Mouse (Mus musculus) mesoderm, embryonic 11.5 days (tissue): ENCODE data around the gene Slc30a1.
A peak's percentile ranks its signal among the peaks of the same experiment; 100 is the strongest.

Experiments used
- DNase-seq: peaks from one replicate; pipeline ENCODE4 v3.0.0-alpha.2; 2012; ENCODE audit warnings: low read depth, low spot score

Gene Slc30a1

DNA sequence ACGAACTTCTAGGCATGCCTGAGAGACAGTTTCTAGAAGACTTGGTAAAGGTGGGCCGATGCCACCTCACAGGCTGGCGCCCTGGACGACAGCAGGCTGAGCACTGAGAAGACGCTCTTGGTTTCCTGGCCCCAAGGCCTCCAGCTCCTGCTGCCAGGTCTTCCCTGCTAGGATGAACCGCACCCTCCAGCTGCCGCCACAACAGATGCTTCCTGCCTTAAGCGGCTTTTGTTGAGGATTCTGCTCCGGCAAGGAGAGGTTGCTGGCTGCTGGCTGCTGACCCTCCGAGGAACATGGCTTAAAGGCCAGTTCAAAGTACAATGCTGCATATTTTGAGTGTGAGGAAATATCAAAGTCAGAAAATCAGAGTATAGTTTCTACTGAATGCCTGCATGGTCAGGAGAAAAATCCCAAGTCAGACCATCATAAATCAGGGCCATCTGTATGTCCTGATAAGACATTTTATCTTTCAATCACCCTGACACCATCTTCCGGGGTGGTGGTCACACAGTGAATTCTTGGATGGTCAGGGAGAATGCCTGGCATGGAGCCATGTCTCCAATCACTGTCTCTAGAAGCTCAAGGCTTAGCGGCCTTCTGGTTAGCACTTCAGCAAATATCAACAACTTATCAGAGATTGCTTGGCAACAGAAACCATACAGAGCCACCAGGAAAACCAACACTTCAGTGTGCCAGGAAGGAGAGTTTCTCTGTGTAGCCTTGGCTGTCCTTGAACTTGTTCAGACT is 9.6 kb upstream of the Slc30a1 start:
- DNase-seq = peak; percentile 12

DNA sequence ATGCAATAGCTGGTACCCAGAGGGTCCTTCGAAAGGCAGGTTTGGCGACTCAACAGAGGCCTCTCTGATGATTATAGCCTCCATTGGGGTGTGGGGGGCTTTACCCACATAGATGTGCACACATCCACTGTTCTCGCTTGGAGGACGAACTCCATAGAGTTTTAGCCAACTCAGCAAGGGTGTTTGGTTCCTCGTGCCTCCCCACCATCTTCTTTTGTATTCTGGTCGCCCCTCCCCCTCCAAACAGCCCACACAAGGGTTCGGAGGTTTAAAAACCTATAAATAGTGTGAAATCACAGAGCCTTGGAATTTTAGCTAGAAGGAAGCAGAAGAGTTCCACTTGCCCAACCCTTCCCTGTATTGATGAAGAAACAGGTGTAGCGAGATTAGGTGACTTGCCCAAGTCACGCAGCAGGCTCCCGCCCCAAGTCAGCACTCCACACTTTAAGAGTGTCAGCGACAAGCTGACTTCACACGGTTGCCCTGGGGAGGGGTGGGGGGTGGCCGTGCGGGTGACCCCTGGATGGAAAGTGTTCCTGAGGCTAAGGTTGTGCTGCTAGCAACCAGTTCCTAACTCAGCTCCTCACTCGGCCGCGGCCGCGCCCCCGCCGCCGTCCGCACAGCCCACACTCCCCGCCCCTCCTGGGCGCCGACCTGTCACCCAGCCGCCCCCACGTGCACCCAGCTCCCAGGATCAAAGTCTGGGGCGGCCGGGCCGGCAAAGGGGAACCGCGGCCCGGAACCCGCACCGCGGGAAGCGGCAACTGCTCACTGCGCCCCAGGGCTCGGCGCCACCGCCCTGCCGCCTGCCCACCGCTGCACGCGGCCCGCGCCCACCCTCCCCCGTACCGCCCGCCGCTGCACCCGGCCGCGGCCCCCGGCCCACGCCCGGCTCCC is 682 bp upstream of the Slc30a1 start:
- DNase-seq = no peak

- peak; percentile 86 for DNase-seq
Observed at GRCm38 (mm10) chr1:191907431-191907810, 854 bp downstream of the Slc30a1 start.

DNA sequence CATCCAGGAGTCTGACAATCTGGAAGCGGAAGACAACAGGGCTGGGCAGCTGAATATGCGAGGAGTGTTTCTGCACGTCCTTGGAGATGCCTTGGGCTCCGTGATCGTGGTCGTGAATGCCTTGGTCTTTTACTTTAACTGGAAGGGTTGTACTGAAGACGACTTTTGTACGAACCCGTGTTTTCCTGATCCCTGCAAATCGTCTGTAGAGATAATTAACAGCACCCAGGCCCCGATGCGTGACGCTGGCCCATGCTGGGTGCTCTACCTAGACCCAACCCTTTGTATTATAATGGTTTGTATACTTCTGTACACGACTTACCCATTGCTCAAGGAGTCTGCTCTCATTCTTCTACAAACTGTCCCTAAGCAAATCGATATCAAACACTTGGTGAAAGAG is 2.3 kb downstream of the Slc30a1 start:
- no peak for DNase-seq

DNA sequence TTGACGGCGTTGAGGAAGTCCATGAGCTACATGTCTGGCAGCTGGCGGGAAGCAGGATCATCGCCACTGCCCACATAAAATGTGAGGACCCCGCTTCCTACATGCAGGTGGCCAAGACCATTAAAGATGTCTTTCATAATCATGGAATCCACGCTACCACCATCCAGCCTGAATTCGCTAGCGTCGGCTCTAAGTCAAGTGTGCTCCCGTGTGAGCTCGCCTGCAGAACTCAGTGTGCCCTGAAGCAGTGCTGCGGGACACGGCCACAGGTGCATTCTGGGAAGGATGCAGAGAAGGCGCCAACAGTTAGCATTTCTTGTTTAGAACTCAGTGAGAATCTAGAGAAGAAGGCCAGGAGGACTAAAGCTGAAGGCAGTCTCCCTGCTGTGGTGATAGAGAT is 2.7 kb downstream of the Slc30a1 start:
- DNase-seq = no peak

GRCm38 (mm10) chr1:191910646-191911045 is 4.1 kb downstream of the Slc30a1 start:
- DNase-seq = no peak

- DNase-seq = no peak
Observed at GRCm38 (mm10) chr1:191911067-191911668, 4.6 kb downstream of the Slc30a1 start.

DNA sequence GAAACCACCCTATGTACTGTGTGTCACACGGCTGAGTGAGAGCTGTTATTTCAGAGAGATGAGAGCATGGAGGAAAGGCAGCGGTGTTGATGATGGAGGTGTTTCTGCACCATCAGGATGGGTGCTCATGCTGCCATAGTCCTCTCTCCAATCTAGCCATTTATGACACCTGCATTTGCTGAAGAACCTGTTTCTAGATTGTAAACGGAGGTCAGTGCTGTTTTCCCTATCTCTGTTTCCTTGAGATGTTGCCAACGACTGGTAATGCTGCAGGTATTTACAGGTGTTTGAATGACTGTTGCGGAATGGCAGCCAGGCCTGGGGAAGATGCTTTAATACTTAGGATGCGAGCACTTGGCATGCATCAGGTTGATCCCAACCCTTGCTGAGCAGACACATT is 8.1 kb downstream of the Slc30a1 start:
- no peak for DNase-seq

- no peak for DNase-seq
Observed at GRCm38 (mm10) chr1:191915586-191915985, 9.0 kb downstream of the Slc30a1 start.

DNA sequence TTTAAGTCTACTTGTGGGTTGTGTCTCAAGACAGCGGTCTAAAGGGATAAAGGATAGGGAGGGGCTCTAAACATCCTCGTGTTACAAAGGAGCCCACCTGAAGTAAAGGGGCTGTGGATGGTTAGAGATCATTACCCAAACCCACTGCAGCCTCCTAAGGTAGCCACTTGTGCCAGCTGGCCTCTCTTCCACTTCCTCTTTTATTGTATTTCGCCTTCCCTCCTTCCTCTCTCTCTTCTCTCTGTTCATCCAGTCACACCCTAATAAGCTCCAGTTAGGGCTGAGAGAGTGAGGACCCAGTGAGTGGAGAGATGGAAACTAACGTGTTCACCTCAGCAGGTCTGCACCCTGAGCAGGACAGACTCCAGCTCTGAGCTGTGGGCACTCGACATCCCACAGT is 10.3 kb downstream of the Slc30a1 start:
- no peak for DNase-seq

GRCm38 (mm10) chr1:191919336-191919735 is 12.8 kb downstream of the Slc30a1 start:
- DNase-seq = no peak

DNA sequence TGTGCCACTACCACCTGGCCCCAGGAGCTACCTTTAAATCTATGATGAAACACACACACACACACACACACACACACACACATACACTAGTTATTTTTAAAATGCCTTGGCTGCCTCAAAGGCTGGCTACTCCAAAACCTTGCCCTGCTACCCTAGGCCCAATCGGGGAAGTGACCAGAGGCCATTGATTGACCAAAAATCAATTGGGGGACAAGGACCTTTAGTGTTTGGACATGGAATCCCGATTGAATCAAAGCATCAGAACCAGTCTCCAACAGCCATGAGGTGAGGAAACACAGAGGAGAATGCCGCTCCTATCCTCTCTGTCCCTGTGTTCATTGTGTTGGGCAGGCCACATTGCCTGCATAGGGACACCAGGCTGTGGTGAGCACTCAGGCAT is 15.1 kb downstream of the Slc30a1 start:
- no peak for DNase-seq

- DNase-seq = no peak
Observed at GRCm38 (mm10) chr1:191925496-191925895, 18.9 kb downstream of the Slc30a1 start.

GRCm38 (mm10) chr1:191926681-191927080 is 20.1 kb downstream of the Slc30a1 start:
- DNase-seq = no peak

GRCm38 (mm10) chr1:191928345-191928744 is 21.8 kb downstream of the Slc30a1 start:
- no peak for DNase-seq

GRCm38 (mm10) chr1:191929065-191929464 is 22.5 kb downstream of the Slc30a1 start:
- no peak for DNase-seq

- no peak for DNase-seq
Observed at GRCm38 (mm10) chr1:191929897-191930524, 23.4 kb downstream of the Slc30a1 start.

DNA sequence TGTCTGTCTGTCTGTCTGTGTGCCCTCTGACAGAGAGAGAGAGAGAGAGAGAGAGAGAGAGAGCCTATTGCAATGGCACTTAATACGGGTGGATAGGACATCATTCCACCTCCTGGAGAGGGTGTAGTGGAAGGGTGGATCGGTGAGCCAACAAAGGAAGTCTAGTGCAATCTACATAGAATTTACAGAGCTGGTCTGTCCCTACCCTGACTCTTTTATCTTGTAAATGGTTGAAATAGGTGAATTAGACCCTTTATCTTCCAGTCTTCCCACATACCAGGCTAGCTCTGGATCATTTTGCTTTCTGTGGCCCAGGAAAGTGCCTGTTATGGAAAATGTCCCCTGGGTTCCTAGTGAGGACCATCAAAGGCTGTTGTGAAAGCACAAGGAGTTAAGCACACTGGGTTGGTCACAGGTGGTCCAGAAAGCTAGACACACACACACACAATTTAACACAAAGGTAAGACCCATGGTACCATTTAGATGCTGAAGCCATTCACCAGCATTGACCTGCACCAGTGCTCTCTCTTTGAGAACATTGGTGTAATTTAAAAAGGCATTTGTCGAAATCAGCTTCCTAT is 24.0 kb downstream of the Slc30a1 start:
- no peak for DNase-seq

DNA sequence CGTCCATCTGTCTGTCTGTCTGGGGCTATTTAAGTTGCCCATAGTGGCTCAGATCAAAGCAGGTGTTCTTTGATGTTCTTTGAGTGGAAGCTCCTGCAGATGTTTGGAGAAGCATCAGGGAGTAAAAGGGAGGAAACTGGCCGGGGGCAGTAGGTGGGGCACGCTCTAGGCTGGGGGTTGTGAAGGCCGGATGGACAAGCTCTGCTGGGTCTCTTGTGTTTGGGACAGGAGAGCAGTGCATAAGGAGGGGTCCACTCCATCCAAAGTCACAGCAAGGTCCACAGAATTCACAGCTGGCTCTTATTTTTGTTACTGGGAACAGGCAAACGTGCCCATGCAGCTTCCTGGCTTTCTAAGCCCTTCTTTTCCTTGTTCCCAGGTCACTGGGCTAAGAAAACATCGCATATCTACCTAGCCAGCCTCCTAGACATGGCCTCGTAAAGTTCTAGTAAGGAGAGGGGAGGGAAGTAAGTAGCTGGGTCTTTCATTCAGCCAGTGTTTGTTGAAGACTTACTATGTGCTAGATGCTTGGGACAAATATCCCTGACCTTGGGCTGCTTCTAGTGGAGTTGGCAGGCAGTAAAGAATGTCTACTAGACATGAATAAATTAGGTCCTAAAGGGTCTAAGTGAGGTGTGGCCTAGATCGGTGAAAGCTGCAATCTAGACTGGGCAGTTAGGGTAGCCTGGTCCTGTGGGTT is 25.9 kb downstream of the Slc30a1 start:
- no peak for DNase-seq

- no peak for DNase-seq
Observed at GRCm38 (mm10) chr1:191932986-191933632, 26.5 kb downstream of the Slc30a1 start.
